Mouse (Mus musculus): ENCODE results near the gene Slc5a8.

The Slc5a8 gene

GRCm38 (mm10) chr10:88885632-88886090 is at the start of gene Slc5a8:
Gene Slc5a8 (plus strand): TSS chr10:88885992.
- no peak for DNase-seq (ENCODE audit: low read depth)

DNA sequence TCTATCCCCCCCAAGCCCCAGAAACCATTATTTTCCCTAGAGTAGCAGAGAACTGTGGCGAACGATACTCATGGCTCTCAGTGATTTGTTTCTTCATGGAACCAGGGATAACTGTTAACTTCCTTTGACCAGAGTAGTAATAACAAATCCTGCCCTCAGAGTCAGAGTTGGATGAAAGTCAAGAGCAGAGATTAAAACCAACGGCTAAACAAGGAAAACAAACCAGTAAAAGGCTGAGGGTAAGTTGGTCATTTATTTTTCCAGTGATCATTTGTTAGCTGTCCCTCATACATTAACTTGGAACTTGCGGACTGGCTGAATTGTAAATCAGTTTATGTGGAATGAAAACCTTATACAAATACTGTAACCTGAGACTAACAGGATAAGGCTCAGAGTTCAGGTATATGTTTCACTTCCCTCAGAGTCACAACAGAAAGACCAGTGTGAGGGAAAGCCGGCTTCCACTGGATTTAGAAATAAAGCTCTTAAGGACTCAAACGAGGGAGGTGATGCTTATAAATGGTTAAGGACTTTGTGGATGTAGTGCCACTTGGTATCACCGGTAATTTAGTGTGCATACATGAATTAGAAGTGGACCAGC is 36.8 kb upstream of the Slc5a8 start:
- DNase-seq (ENCODE audit: low read depth): no peak

- no peak for DNase-seq (ENCODE audit: low read depth)
These were observed 35.8 kb upstream of the Slc5a8 start for GRCm38 (mm10) chr10:88849976-88850375.

DNA sequence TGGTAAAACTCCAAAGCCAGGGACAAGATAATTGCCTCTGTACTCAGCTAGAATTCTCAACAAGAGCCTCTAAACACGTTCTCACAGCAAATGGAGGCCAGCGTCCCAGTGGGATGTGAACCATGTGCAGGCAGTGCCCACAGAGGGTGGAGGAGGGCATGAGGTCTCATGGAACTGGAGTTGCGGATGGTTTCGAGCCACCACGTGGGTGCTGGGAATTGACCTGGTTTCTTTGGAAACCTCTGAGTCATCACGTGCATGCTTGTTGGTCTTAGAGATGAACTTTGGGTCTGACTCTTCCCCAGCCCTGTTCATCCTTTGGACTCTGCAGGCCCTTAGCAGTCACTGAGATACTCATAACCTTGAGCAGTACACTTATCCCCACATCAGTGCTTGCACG is 32.5 kb upstream of the Slc5a8 start:
- no peak for DNase-seq (ENCODE audit: low read depth)

- DNase-seq (ENCODE audit: low read depth): no peak
These were observed 24.9 kb upstream of the Slc5a8 start for GRCm38 (mm10) chr10:88860911-88861310.

DNA sequence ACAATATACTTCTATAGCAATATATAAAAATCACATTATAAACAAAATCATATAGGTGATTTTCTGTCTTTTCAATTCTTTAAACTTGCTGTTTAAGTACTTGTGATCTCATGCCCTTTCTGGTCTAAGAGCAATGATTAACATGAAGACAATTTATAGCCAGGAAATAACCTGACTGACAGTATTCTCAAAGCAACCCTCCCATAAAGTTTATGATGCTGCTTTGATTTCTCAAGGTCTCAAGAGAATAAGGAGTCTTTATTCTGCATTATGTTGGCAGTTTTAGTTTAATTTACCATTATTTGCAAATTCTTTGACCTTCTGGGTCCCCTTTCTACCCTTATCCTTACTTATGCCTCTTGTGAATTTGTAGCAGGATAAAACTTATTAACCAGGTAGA is 24.4 kb upstream of the Slc5a8 start:
- no peak for DNase-seq (ENCODE audit: low read depth)

GRCm38 (mm10) chr10:88862293-88862692 is 23.5 kb upstream of the Slc5a8 start:
- DNase-seq (ENCODE audit: low read depth): no peak

DNA sequence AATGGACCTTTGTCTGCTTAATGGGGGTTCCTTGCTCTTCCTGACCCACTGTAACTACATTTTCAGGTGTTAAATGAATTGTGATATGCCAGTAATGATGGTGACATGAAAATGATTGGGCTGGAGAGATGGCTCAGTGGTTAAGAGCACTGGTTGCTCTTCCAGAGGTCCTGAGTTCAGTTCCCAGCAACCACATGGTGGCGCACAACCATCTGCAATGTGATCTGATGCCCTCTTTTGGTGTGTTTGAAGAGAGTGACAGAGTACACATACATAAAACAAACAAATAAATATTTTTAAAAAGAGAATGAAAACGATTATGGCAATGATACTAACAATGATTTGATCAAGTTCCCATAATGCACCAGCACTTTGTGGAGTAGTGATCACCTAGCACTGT is 19.8 kb upstream of the Slc5a8 start:
- DNase-seq (ENCODE audit: low read depth): no peak

- DNase-seq (ENCODE audit: low read depth): no peak
These were observed 10.9 kb upstream of the Slc5a8 start for GRCm38 (mm10) chr10:88874870-88875269.

GRCm38 (mm10) chr10:88877421-88877820 is 8.4 kb upstream of the Slc5a8 start:
- no peak for DNase-seq (ENCODE audit: low read depth)

- no peak for DNase-seq (ENCODE audit: low read depth)
These were observed 2.1 kb upstream of the Slc5a8 start for GRCm38 (mm10) chr10:88883721-88884120.

- no peak for DNase-seq (ENCODE audit: low read depth)
These were observed 956 bp upstream of the Slc5a8 start for GRCm38 (mm10) chr10:88884836-88885235.

- no peak for DNase-seq (ENCODE audit: low read depth)
These were observed 322 bp downstream of the Slc5a8 start for GRCm38 (mm10) chr10:88886114-88886513.

- no peak for DNase-seq (ENCODE audit: low read depth)
These were observed 2.6 kb downstream of the Slc5a8 start for GRCm38 (mm10) chr10:88888376-88888775.

DNA sequence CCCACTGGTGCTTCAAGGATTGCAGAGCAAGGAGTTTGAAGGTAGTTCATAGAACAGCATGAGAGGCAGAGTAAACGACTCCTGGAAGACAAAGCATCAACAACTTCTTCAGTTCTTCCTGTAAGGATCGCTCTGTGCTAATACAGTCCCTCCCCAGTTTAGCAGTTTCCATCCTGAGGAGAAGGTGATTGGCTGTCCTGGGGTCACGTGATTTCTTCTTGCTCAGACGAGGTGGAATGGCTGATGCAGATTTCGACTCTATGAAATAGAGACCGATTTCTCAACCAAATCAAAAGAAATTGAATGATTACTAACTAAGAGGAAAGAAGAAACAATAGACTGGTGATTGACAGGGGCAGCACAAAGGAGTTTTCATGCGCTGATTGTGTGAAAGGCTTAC is 5.6 kb downstream of the Slc5a8 start:
- DNase-seq (ENCODE audit: low read depth): no peak

DNA sequence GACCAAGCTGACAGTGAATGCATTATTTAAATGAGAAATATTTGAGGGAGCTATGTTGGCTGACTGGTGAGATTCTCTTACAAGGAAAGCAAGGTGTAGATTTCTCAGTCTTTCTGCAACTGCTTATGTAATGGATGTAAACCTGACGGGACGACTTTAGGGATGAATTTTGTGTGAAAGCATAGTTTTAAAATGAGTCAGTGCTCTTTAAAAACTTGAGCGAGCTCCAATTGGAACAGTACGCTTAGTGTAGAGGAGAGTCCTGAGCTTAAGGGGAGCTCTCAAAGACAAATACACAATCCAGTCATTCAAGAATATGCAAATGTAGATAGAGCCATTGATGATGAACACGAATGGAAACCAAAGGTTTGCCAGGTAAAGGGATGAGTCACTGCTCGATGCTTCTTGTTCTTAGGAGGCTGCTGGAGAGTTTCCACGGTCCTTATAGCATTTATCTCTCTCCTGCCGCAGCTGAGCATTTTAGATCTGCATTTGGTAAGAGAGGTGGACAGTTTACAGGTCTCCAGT is 6.8 kb downstream of the Slc5a8 start:
- DNase-seq (ENCODE audit: low read depth): no peak

DNA sequence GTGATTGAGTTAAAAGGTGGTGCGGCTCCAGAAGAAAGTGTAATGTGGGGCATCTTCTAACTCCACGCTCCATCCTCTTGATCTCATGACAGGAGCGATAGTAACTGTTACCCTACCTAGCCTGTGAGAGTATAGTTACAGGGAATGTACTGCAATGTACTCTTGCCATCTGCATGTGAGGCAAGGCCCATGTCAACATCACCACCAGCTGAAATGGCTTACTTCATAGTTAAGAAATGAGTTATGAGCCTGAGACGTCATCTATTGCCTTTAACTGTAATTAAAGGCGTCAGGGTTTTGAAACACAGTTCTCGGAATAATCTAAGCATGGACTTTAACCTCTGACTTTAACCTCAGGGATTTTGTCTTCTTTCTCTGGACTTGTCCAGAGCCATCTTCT is 11.2 kb downstream of the Slc5a8 start:
- DNase-seq (ENCODE audit: low read depth): no peak

GRCm38 (mm10) chr10:88949649-88950296 is 64.0 kb downstream of the Slc5a8 start:
- DNase-seq (ENCODE audit: low read depth): no peak

- DNase-seq (ENCODE audit: low read depth): no peak
These were observed 64.5 kb downstream of the Slc5a8 start for GRCm38 (mm10) chr10:88950297-88950653.

- no peak for DNase-seq (ENCODE audit: low read depth)
These were observed 75.0 kb downstream of the Slc5a8 start for GRCm38 (mm10) chr10:88960791-88961190.

DNA sequence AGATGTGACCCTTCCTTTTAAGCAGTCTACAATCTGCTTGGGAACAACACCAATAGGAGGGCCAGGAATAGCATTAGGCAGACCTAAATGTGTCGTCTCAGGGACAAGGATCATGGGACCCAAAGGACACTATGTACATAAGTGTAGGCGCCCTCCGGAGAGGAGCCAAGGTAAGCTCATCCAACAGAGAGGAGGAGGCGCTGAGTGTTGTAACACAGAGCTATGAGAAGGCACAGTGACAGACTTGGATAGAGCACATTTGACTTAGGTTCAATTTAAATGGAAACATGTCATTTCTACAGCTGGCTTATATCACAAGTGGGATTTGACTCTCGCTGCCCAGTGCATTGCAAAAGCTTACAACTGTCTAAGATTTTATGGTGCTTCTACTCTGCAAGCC is 82.8 kb downstream of the Slc5a8 start:
- DNase-seq (ENCODE audit: low read depth): no peak

GRCm38 (mm10) chr10:88970951-88971725 is 85.3 kb downstream of the Slc5a8 start:
- DNase-seq (ENCODE audit: low read depth): no peak

GRCm38 (mm10) chr10:88978932-88979331 is 93.1 kb downstream of the Slc5a8 start:
- DNase-seq (ENCODE audit: low read depth): no peak
